Mouse (Mus musculus) liver, embryonic 11.5 days (tissue): ENCODE results near the gene Fbxl15. TPM values are rescaled to one million over a fixed set of nuclear protein-coding genes. Genes with fewer than 3 reads are reported as not detected.

Source experiments
- ATAC-seq: fragments of 200-750 bp; cut with Nextera tagmentation; replicated peaks from 2 replicates; pipeline ENCODE4 v1.8.0; 2017; ENCODE audit warnings: moderate number of reproducible peaks, mild to moderate bottlenecking, moderate TSS enrichment, moderate library complexity; ENCODE audit not compliant: low FRiP score
- DNase-seq: peaks from one replicate; pipeline ENCODE4 v3.0.0-alpha.2; 2017; ENCODE audit warnings: low spot score
- H3K27ac ChIP-seq: fragments of 300-500 bp; sonication (generic); 2 replicates; pipeline ENCODE4 v1.5.1; 2014; ENCODE audit warnings: mild to moderate bottlenecking, low read depth, low read length, control low read depth
- H3K27me3 ChIP-seq: fragments of 300-500 bp; sonication (generic); replicated peaks from 2 replicates; pipeline ENCODE4 v1.6.1; 2014; ENCODE audit warnings: low read length, mixed read lengths; ENCODE audit not compliant: control insufficient read depth, insufficient read depth
- H3K36me3 ChIP-seq: fragments of 300-500 bp; sonication (generic); 2 replicates; pipeline ENCODE4 v1.6.1; 2014; ENCODE audit warnings: mild to moderate bottlenecking, low read length, moderate library complexity, mixed read lengths; ENCODE audit not compliant: control insufficient read depth, insufficient read depth
- H3K4me1 ChIP-seq: fragments of 300-500 bp; sonication (generic); replicated peaks from 2 replicates; pipeline ENCODE4 v1.6.1; 2014; ENCODE audit warnings: low read length, mixed read lengths; ENCODE audit not compliant: control insufficient read depth, insufficient read depth
- H3K4me2 ChIP-seq: fragments of 300-500 bp; sonication (generic); 2 replicates; pipeline ENCODE4 v1.6.1; 2014; ENCODE audit warnings: mild to moderate bottlenecking, control low read depth, moderate library complexity
- H3K4me3 ChIP-seq: fragments of 300-500 bp; sonication (generic); 2 replicates; pipeline ENCODE4 v1.5.1; 2014; ENCODE audit warnings: low read depth, low read length, control low read depth
- H3K9ac ChIP-seq: fragments of 300-500 bp; sonication (generic); 2 replicates; pipeline ENCODE4 v1.6.1; 2014; ENCODE audit warnings: low read depth, low read length, control low read depth
- H3K9me3 ChIP-seq: fragments of 300-500 bp; sonication (generic); 2 replicates; pipeline ENCODE4 v1.6.1; 2016; ENCODE audit warnings: low read length, inconsistent platforms, mixed read lengths; ENCODE audit not compliant: control insufficient read depth
- WGBS: fragments of 180-500 bp; shearing (Covaris S2); extraction: QIAGEN DNeasy Blood & Tissue Kit; methylation state at CpG from one replicate; pipeline ENCODE4 v1.1.7; 2014; 5-methylcytosine and 5-hydroxymethylcytosine counted together
- polyA plus RNA-seq: library from polyadenylated mRNA; unstranded; fragments of >200 nt; fragmentation: Nextera tagmentation; extraction: Ambion mirVana; gene quantifications from 2 replicates; pipeline ENCODE4 v1.2.1, GENCODE M21; 2014

Gene Fbxl15
- polyA plus RNA-seq, 1 experiment from 2014 or later, result 16.4 TPM

- Histone ChIP-seq H3K4me1 (peaks cover 5% of the 10 kb centered on the region; the same call in 1 of the 2 replicates), H3K9ac (peak overlapping the region; percentile 78), H3K27me3 (no peaks in the 10 kb centered on the region), H3K9me3 (no peaks in the 10 kb centered on the region), H3K36me3 (no peaks in the 10 kb centered on the region), H3K4me3 (peak overlapping the region; percentile 70), H3K4me2 (peak overlapping the region; percentile 99), H3K27ac (peak overlapping the region; percentile 71)
- no peak for DNase-seq
- WGBS, result 12% methylated on average over 25 of the region's 25 CpGs
- peak; percentile 61; the same call in 1 of the 2 replicates for ATAC-seq
These were observed 29.6 kb downstream of the Fbxl15 start for GRCm38 (mm10) chr19:46357344-46358280.

GRCm38 (mm10) chr19:46358381-46358780 is 30.4 kb downstream of the Fbxl15 start:
- DNase-seq (no peak), ATAC-seq (peak; percentile 10; the same call in 1 of the 2 replicates)
- H3K9me3 ChIP-seq, result no peaks in the 10 kb centered on the region
- no peaks in the 10 kb centered on the region for H3K27me3 ChIP-seq
- peak overlapping the region; percentile 78; the same call in 1 of the 2 replicates for H3K9ac ChIP-seq
- 43% methylated on average over 4 of the region's 4 CpGs for WGBS
- H3K27ac ChIP-seq, result peak overlapping the region; percentile 71
- H3K4me2 ChIP-seq, result peak overlapping the region; percentile 99
- H3K4me3 ChIP-seq, result peak overlapping the region; percentile 70
- 0 out of 2 replicates have a peak, but pooled peaks cover 3% of the 10 kb centered on the region for H3K4me1 ChIP-seq
- no peaks in the 10 kb centered on the region for H3K36me3 ChIP-seq

- ATAC-seq (no peak), DNase-seq (no peak)
- 84% methylated on average over 8 of the region's 8 CpGs for WGBS
- Histone ChIP-seq H3K36me3 (no peaks in the 10 kb centered on the region), H3K27ac (no peak overlapping the region), H3K9ac (no peak overlapping the region), H3K4me2 (no peak overlapping the region), H3K4me1 (0 out of 2 replicates have a peak, but pooled peaks cover 3% of the 10 kb centered on the region), H3K9me3 (no peaks in the 10 kb centered on the region), H3K27me3 (no peaks in the 10 kb centered on the region), H3K4me3 (no peak overlapping the region)
These were observed 34.1 kb downstream of the Fbxl15 start for GRCm38 (mm10) chr19:46362104-46362503.

GRCm38 (mm10) chr19:46363294-46364009 is 35.5 kb downstream of the Fbxl15 start:
- no peak overlapping the region for H3K9ac ChIP-seq
- ATAC-seq (no peak), DNase-seq (no peak)
- H3K27ac ChIP-seq, result no peak overlapping the region
- H3K4me2 ChIP-seq, result no peak overlapping the region
- 72% methylated on average over 11 of the region's 11 CpGs for WGBS
- H3K9me3 ChIP-seq, result no peaks in the 10 kb centered on the region
- no peak overlapping the region for H3K4me3 ChIP-seq
- no peaks in the 10 kb centered on the region for H3K4me1 ChIP-seq
- H3K36me3 ChIP-seq, result no peaks in the 10 kb centered on the region
- H3K27me3 ChIP-seq, result no peaks in the 10 kb centered on the region

GRCm38 (mm10) chr19:46367798-46368590 is 40.0 kb downstream of the Fbxl15 start:
- Histone ChIP-seq H3K9me3 (no peaks in the 10 kb centered on the region), H3K4me1 (no peaks in the 10 kb centered on the region), H3K4me3 (no peak overlapping the region), H3K4me2 (no peak overlapping the region), H3K27ac (no peak overlapping the region), H3K9ac (no peak overlapping the region), H3K27me3 (no peaks in the 10 kb centered on the region), H3K36me3 (no peaks in the 10 kb centered on the region)
- ATAC-seq, result no peak
- DNase-seq, result no peak
- 87% methylated on average over 23 of the region's 23 CpGs for WGBS

GRCm38 (mm10) chr19:46369204-46369603 is 41.2 kb downstream of the Fbxl15 start:
- H3K4me3 ChIP-seq, result no peak overlapping the region
- no peaks in the 10 kb centered on the region for H3K4me1 ChIP-seq
- H3K36me3 ChIP-seq, result no peaks in the 10 kb centered on the region
- H3K27me3 ChIP-seq, result no peaks in the 10 kb centered on the region
- WGBS, result 22% methylated on average over 4 of the region's 4 CpGs
- no peak for ATAC-seq
- H3K9me3 ChIP-seq, result no peaks in the 10 kb centered on the region
- H3K9ac ChIP-seq, result no peak overlapping the region
- no peak overlapping the region for H3K27ac ChIP-seq
- no peak for DNase-seq
- H3K4me2 ChIP-seq, result no peak overlapping the region

GRCm38 (mm10) chr19:46374477-46375088 is 46.6 kb downstream of the Fbxl15 start:
- 61% methylated on average over 21 of the region's 21 CpGs for WGBS
- peaks cover 4% of the 10 kb centered on the region; the same call in 1 of the 2 replicates for H3K4me1 ChIP-seq
- DNase-seq (no peak), ATAC-seq (no peak; the same call in 1 of the 2 replicates)
- no peak overlapping the region for H3K4me2 ChIP-seq
- peaks cover 15% of the 10 kb centered on the region; the same call in 1 of the 2 replicates for H3K36me3 ChIP-seq
- H3K27ac ChIP-seq, result no peak overlapping the region
- H3K9ac ChIP-seq, result no peak overlapping the region
- no peak overlapping the region for H3K4me3 ChIP-seq
- no peaks in the 10 kb centered on the region for H3K27me3 ChIP-seq
- no peaks in the 10 kb centered on the region for H3K9me3 ChIP-seq

- Histone ChIP-seq H3K4me2 (no peak overlapping the region), H3K9me3 (no peaks in the 10 kb centered on the region), H3K4me3 (no peak overlapping the region), H3K4me1 (peaks cover 4% of the 10 kb centered on the region; the same call in 1 of the 2 replicates), H3K9ac (no peak overlapping the region), H3K27ac (no peak overlapping the region), H3K36me3 (peaks cover 23% of the 10 kb centered on the region), H3K27me3 (no peaks in the 10 kb centered on the region)
- DNase-seq (no peak), ATAC-seq (no peak)
- 79% methylated on average over 5 of the region's 5 CpGs for WGBS
These were observed 47.5 kb downstream of the Fbxl15 start for GRCm38 (mm10) chr19:46375489-46375888.
